Mouse (Mus musculus): ENCODE measurements around the gene Foxp1. TPM values are rescaled to one million over a fixed set of nuclear protein-coding genes. Genes with fewer than 3 reads are reported as not detected.

The Foxp1 gene
- polyA plus RNA-seq, 1 experiment, result 76.1 TPM

GRCm38 (mm10) chr6:99433006-99433405, 89.5 kb downstream of the Foxp1 start:
- Histone ChIP-seq H3K4me3 (replicated peaks) (no peak overlapping the region), H3K36me3 (replicated peaks; ENCODE audit: low read length) (peaks cover 36% of the 10 kb centered on the region), H3K4me1 (peaks cover 39% of the 10 kb centered on the region), H3K27me3 (replicated peaks) (no peaks in the 10 kb centered on the region), H3K9me3 (no peaks in the 10 kb centered on the region)
- TF ChIP-seq FLI1 (IDR thresholded peaks at IDR 0.05; ENCODE audit: low read length) (no peak), GATA1 (IDR thresholded peaks at IDR 0.05; ENCODE audit: borderline replicate concordance, low read length) (no peak)

DNA sequence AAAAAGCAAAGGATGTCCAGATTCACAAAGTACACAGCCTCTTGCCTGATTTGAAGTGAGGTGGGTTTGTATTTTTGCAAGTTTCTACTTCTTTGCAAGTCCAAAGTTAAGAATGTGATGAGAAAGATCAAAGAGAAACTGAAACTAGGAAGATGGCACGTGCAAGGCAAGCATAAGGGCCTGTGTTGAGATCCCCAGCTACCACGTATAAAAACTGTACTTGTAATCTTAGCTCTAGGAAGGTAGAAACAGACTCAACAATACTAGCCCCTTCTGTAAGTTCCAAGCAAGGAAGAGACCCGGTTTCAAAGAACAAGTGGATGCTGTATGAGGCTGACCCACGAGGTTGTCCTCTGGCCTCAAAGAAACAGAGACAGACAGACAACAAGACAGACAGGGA, 90.6 kb downstream of the Foxp1 start:
- TF ChIP-seq FLI1 (IDR thresholded peaks at IDR 0.05; ENCODE audit: low read length), result no peak
- peaks cover 29% of the 10 kb centered on the region for H3K4me1 ChIP-seq
- no peaks in the 10 kb centered on the region for H3K27me3 ChIP-seq (replicated peaks)
- no peaks in the 10 kb centered on the region for H3K9me3 ChIP-seq
- peaks cover 42% of the 10 kb centered on the region for H3K36me3 ChIP-seq (replicated peaks; ENCODE audit: low read length)
- H3K4me3 ChIP-seq (replicated peaks), result peak overlapping the region; percentile 78

- Histone ChIP-seq H3K27me3 (replicated peaks) (no peaks in the 10 kb centered on the region), H3K36me3 (replicated peaks; ENCODE audit: low read length) (peaks cover 42% of the 10 kb centered on the region), H3K4me3 (replicated peaks) (no peak overlapping the region), H3K4me1 (peaks cover 24% of the 10 kb centered on the region), H3K9me3 (no peaks in the 10 kb centered on the region)
- no peak for TF ChIP-seq GATA1 (IDR thresholded peaks at IDR 0.05; ENCODE audit: borderline replicate concordance, low read length)
- TF ChIP-seq FLI1 (IDR thresholded peaks at IDR 0.05; ENCODE audit: low read length), result no peak
Measured at GRCm38 (mm10) chr6:99430560-99430959, 92.0 kb downstream of the Foxp1 start.

DNA sequence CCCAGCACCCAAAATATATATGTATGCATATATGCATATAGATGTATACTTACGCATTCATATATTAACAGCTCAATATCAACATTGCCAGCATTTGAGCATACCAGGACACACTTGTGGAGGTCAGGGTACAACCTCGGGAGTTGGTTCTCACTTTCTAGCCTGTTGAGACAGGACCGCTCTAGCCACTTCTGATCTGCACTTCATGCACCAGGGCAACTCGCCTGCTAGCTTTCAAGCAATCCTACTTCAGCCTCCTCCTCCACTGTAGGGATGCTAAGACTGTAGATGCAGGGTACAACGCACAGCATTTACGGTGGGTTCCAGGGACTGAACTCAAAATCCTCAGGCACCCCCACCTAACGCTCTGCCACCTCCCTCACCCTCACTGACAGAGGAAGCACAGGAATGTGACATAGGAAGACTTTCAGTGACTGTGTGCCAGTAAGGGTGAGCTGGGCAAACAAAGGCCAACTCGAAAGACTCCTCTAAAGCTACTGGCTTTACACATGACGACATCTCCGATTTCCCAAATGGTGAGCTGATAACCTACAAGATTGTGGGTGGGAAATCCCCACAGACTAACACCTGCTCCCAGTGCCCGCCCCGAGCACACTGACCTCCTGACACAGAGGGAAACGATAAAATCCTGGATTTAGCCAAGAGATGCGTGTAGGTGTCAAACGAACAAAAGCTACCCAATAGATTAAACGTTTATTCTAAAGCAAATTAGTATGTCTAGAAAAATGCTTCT, 93.0 kb downstream of the Foxp1 start:
- Histone ChIP-seq H3K4me1 (peaks cover 30% of the 10 kb centered on the region), H3K27me3 (replicated peaks) (no peaks in the 10 kb centered on the region), H3K9me3 (no peaks in the 10 kb centered on the region), H3K36me3 (replicated peaks; ENCODE audit: low read length) (peaks cover 35% of the 10 kb centered on the region), H3K4me3 (replicated peaks) (no peak overlapping the region)
- no peak for TF ChIP-seq FLI1 (IDR thresholded peaks at IDR 0.05; ENCODE audit: low read length)
- TF ChIP-seq GATA1 (IDR thresholded peaks at IDR 0.05; ENCODE audit: borderline replicate concordance, low read length), result no peak

GRCm38 (mm10) chr6:99428961-99429360, 93.6 kb downstream of the Foxp1 start:
- H3K4me3 ChIP-seq (replicated peaks), result no peak overlapping the region
- TF ChIP-seq FLI1 (IDR thresholded peaks at IDR 0.05; ENCODE audit: low read length) (no peak), GATA1 (IDR thresholded peaks at IDR 0.05; ENCODE audit: borderline replicate concordance, low read length) (no peak)
- no peaks in the 10 kb centered on the region for H3K27me3 ChIP-seq (replicated peaks)
- H3K9me3 ChIP-seq, result no peaks in the 10 kb centered on the region
- H3K36me3 ChIP-seq (replicated peaks; ENCODE audit: low read length), result peaks cover 33% of the 10 kb centered on the region
- H3K4me1 ChIP-seq, result peaks cover 30% of the 10 kb centered on the region

- no peaks in the 10 kb centered on the region for H3K9me3 ChIP-seq
- TF ChIP-seq FLI1 (IDR thresholded peaks at IDR 0.05; ENCODE audit: low read length) (no peak), GATA1 (IDR thresholded peaks at IDR 0.05; ENCODE audit: borderline replicate concordance, low read length) (no peak)
- H3K4me3 ChIP-seq (replicated peaks), result no peak overlapping the region
- H3K27me3 ChIP-seq (replicated peaks), result no peaks in the 10 kb centered on the region
- peaks cover 25% of the 10 kb centered on the region for H3K36me3 ChIP-seq (replicated peaks; ENCODE audit: low read length)
- peaks cover 16% of the 10 kb centered on the region for H3K4me1 ChIP-seq
Measured at GRCm38 (mm10) chr6:99427301-99427700, 95.2 kb downstream of the Foxp1 start.

- Histone ChIP-seq H3K27me3 (replicated peaks) (no peaks in the 10 kb centered on the region), H3K4me3 (replicated peaks) (no peak overlapping the region), H3K4me1 (peaks cover 16% of the 10 kb centered on the region), H3K36me3 (replicated peaks; ENCODE audit: low read length) (peaks cover 30% of the 10 kb centered on the region), H3K9me3 (no peaks in the 10 kb centered on the region)
- TF ChIP-seq GATA1 (IDR thresholded peaks at IDR 0.05; ENCODE audit: borderline replicate concordance, low read length) (no peak), FLI1 (IDR thresholded peaks at IDR 0.05; ENCODE audit: low read length) (no peak)
Measured at GRCm38 (mm10) chr6:99425044-99425443, 97.5 kb downstream of the Foxp1 start.

- Histone ChIP-seq H3K9me3 (no peaks in the 10 kb centered on the region), H3K27me3 (replicated peaks) (no peaks in the 10 kb centered on the region), H3K36me3 (replicated peaks; ENCODE audit: low read length) (peaks cover 12% of the 10 kb centered on the region), H3K4me1 (peaks cover 12% of the 10 kb centered on the region), H3K4me3 (replicated peaks) (no peak overlapping the region)
- no peak for TF ChIP-seq GATA1 (IDR thresholded peaks at IDR 0.05; ENCODE audit: borderline replicate concordance, low read length)
- no peak for TF ChIP-seq FLI1 (IDR thresholded peaks at IDR 0.05; ENCODE audit: low read length)
Measured at GRCm38 (mm10) chr6:99420666-99421065, 101.9 kb downstream of the Foxp1 start.

DNA sequence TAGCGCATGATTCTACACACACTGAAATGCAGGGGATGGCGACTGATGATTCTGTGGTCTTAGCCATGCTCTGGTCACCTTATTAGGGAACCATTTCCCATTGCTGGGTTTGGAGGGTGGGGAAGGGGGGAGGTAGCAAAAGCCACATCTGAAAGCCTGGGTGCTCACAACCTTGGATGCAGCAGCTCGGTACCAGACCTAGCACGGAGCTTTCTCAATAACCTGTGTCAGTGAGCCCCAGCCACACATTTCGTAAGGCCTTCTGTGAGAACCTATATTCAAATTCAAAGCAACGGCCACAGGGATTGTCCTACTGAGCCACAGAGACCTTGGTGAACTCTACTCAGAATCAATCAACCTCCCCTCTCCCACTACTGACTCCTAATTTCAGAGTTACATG, 109.9 kb downstream of the Foxp1 start:
- no peaks in the 10 kb centered on the region for H3K9me3 ChIP-seq
- H3K4me1 ChIP-seq, result peaks cover 30% of the 10 kb centered on the region
- peaks cover 4% of the 10 kb centered on the region for H3K27me3 ChIP-seq (replicated peaks)
- TF ChIP-seq FLI1 (IDR thresholded peaks at IDR 0.05; ENCODE audit: low read length), result no peak
- no peak for TF ChIP-seq GATA1 (IDR thresholded peaks at IDR 0.05; ENCODE audit: borderline replicate concordance, low read length)
- peaks cover 3% of the 10 kb centered on the region for H3K36me3 ChIP-seq (replicated peaks; ENCODE audit: low read length)
- no peak overlapping the region for H3K4me3 ChIP-seq (replicated peaks)

DNA sequence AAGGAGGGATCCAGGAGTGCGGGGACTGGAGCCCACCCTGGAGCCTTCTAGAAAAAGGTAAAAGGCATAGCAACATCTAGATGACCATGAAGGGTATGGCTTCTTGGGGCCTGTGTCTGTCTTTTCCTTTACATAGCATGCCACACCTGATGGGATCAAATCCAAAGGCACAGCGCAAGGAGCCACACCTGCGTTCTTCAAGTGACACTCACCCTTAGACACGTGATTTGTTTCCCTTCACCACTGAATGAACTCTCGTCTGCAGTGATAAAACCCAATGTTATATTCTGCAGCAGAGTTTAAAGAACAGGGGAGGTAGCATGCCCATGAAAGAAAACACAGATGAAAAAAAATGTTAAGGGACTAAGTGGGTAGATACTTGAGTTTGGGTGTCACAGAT, 112.9 kb downstream of the Foxp1 start:
- H3K9me3 ChIP-seq, result no peaks in the 10 kb centered on the region
- H3K4me3 ChIP-seq (replicated peaks), result no peak overlapping the region
- no peak for TF ChIP-seq FLI1 (IDR thresholded peaks at IDR 0.05; ENCODE audit: low read length)
- no peak for TF ChIP-seq GATA1 (IDR thresholded peaks at IDR 0.05; ENCODE audit: borderline replicate concordance, low read length)
- peaks cover 30% of the 10 kb centered on the region for H3K4me1 ChIP-seq
- peaks cover 3% of the 10 kb centered on the region for H3K36me3 ChIP-seq (replicated peaks; ENCODE audit: low read length)
- peaks cover 4% of the 10 kb centered on the region for H3K27me3 ChIP-seq (replicated peaks)
